Mouse (Mus musculus): Measurements from ENCODE around the gene Trex2.

GRCm38 (mm10) chrX:73430036-73430435 lies 5.1 kb downstream of the Trex2 start:
- TF ChIP-seq POLR2AphosphoS5 (IDR thresholded peaks at IDR 0.05; ENCODE audit: insufficient replicate concordance, low read depth, low read length) (no peak), CTCF (IDR thresholded peaks at IDR 0.05; ENCODE audit: low read depth, low read length) (no peak), GATA1 (IDR thresholded peaks at IDR 0.05; ENCODE audit: borderline replicate concordance, low read length) (no peak)

All from G1E (cell line).